Mouse (Mus musculus): Measurements from ENCODE around the gene Pter. TPM values are rescaled to one million over a fixed set of nuclear protein-coding genes. Genes with fewer than 3 reads are reported as not detected.

Gene Pter
- polyA plus RNA-seq, 1 experiment = 0.07 TPM

- TF ChIP-seq TAL1 (IDR thresholded peaks at IDR 0.05; ENCODE audit: low read length) (no peak), GATA1 (IDR thresholded peaks at IDR 0.05; ENCODE audit: low read length) (no peak)
- H3K4me3 ChIP-seq (replicated peaks) = no peak overlapping the region
- H3K4me1 ChIP-seq (ENCODE audit: control insufficient read depth) = no peaks in the 10 kb centered on the region
- H3K9me3 ChIP-seq (ENCODE audit: control insufficient read depth, low read length) = no peaks in the 10 kb centered on the region
- H3K27me3 ChIP-seq (ENCODE audit: control insufficient read depth) = peaks cover 5% of the 10 kb centered on the region
- H3K36me3 ChIP-seq (ENCODE audit: control insufficient read depth) = no peaks in the 10 kb centered on the region
These were observed 94.5 kb downstream of the Pter start for GRCm38 (mm10) chr2:13018382-13018781.

- Histone ChIP-seq H3K9me3 (ENCODE audit: control insufficient read depth, low read length) (no peaks in the 10 kb centered on the region), H3K36me3 (ENCODE audit: control insufficient read depth) (no peaks in the 10 kb centered on the region), H3K27me3 (ENCODE audit: control insufficient read depth) (peaks cover under 1% of the 10 kb centered on the region), H3K4me3 (replicated peaks) (no peak overlapping the region), H3K4me1 (ENCODE audit: control insufficient read depth) (no peaks in the 10 kb centered on the region)
- no peak for TF ChIP-seq GATA1 (IDR thresholded peaks at IDR 0.05; ENCODE audit: low read length)
- no peak for TF ChIP-seq TAL1 (IDR thresholded peaks at IDR 0.05; ENCODE audit: low read length)
These were observed 95.0 kb downstream of the Pter start for GRCm38 (mm10) chr2:13018861-13019260.

- Histone ChIP-seq H3K9me3 (ENCODE audit: control insufficient read depth, low read length) (no peaks in the 10 kb centered on the region), H3K4me3 (replicated peaks) (no peak overlapping the region), H3K4me1 (ENCODE audit: control insufficient read depth) (peaks cover 5% of the 10 kb centered on the region), H3K27me3 (ENCODE audit: control insufficient read depth) (peaks cover 3% of the 10 kb centered on the region; the same call in 1 of the 2 replicates), H3K36me3 (ENCODE audit: control insufficient read depth) (no peaks in the 10 kb centered on the region)
- TF ChIP-seq GATA1 (IDR thresholded peaks at IDR 0.05; ENCODE audit: low read length) = no peak
- no peak for TF ChIP-seq TAL1 (IDR thresholded peaks at IDR 0.05; ENCODE audit: low read length)
These were observed 114.9 kb downstream of the Pter start for GRCm38 (mm10) chr2:13038772-13039171.

- Histone ChIP-seq H3K27me3 (ENCODE audit: control insufficient read depth) (peaks cover 3% of the 10 kb centered on the region; the same call in 1 of the 2 replicates), H3K9me3 (ENCODE audit: control insufficient read depth, low read length) (no peaks in the 10 kb centered on the region), H3K4me1 (ENCODE audit: control insufficient read depth) (peaks cover 14% of the 10 kb centered on the region), H3K4me3 (replicated peaks) (no peak overlapping the region), H3K36me3 (ENCODE audit: control insufficient read depth) (no peaks in the 10 kb centered on the region)
- TF ChIP-seq TAL1 (IDR thresholded peaks at IDR 0.05; ENCODE audit: low read length) (no peak), GATA1 (IDR thresholded peaks at IDR 0.05; ENCODE audit: low read length) (no peak)
These were observed 115.9 kb downstream of the Pter start for GRCm38 (mm10) chr2:13039785-13040184.

- no peaks in the 10 kb centered on the region for H3K27me3 ChIP-seq (ENCODE audit: control insufficient read depth)
- TF ChIP-seq GATA1 (IDR thresholded peaks at IDR 0.05; ENCODE audit: low read length) (no peak), TAL1 (IDR thresholded peaks at IDR 0.05; ENCODE audit: low read length) (no peak)
- H3K36me3 ChIP-seq (ENCODE audit: control insufficient read depth) = no peaks in the 10 kb centered on the region
- H3K4me1 ChIP-seq (ENCODE audit: control insufficient read depth) = peaks cover 26% of the 10 kb centered on the region
- no peak overlapping the region for H3K4me3 ChIP-seq (replicated peaks)
- H3K9me3 ChIP-seq (ENCODE audit: control insufficient read depth, low read length) = no peaks in the 10 kb centered on the region
These were observed 120.7 kb downstream of the Pter start for GRCm38 (mm10) chr2:13044555-13044954.

GRCm38 (mm10) chr2:13048649-13049048, 124.8 kb downstream of the Pter start:
- Histone ChIP-seq H3K36me3 (ENCODE audit: control insufficient read depth) (no peaks in the 10 kb centered on the region), H3K4me1 (ENCODE audit: control insufficient read depth) (peaks cover 22% of the 10 kb centered on the region)
- TF ChIP-seq GATA1 (IDR thresholded peaks at IDR 0.05; ENCODE audit: low read length) (no peak), TAL1 (IDR thresholded peaks at IDR 0.05; ENCODE audit: low read length) (no peak)

More at GRCm38 (mm10) chr2:13048649-13049048, 124.8 kb downstream of the Pter start:
- Histone ChIP-seq H3K27me3 (ENCODE audit: control insufficient read depth) (no peaks in the 10 kb centered on the region), H3K4me3 (replicated peaks) (no peak overlapping the region), H3K9me3 (ENCODE audit: control insufficient read depth, low read length) (no peaks in the 10 kb centered on the region)

Other genes starting within 250 kb of the Pter start
- gene C1ql3, start 87.8 kb downstream of the Pter start, polyA plus RNA-seq (2012) = not detected in 2 replicates